Mouse (Mus musculus): ENCODE results near the gene Cdh24.

Gene Cdh24

GRCm38 (mm10) chr14:54641305-54641969 lies at the start of gene Cdh24:
Gene Cdh24 (minus strand): TSS chr14:54641364.
- no peak for TF ChIP-seq GATA4 (IDR thresholded peaks at IDR 0.05; ENCODE audit: insufficient replicate concordance, low read length)

DNA sequence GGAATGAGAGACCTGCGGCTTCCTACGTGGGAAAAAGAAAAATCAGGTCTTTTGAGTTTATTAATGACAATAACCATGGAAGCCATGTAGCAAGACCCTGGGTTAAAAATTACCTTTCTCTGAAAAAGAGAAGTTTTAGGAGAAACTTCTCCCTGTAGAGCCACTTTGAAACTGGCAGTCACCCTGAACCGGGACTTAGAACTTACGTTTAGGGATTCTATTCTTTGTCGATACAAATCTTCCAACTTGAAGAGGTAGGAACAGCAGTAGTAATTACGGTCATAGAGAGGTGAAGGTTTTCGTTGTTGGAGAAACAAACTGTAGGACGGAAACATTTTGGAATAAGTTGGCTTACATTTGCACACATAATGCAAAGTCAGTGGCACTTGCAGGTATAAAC lies 46.1 kb upstream of the Cdh24 start:
- no peak for TF ChIP-seq GATA4 (IDR thresholded peaks at IDR 0.05; ENCODE audit: insufficient replicate concordance, low read length)

- TF ChIP-seq GATA4 (IDR thresholded peaks at IDR 0.05; ENCODE audit: insufficient replicate concordance, low read length): no peak
These were observed 45.5 kb upstream of the Cdh24 start, which contains the start of gene Acin1 for GRCm38 (mm10) chr14:54686522-54687143. Gene Acin1 (minus strand): TSS chr14:54686931.

GRCm38 (mm10) chr14:54686063-54686521 lies 44.9 kb upstream of the Cdh24 start, which contains the start of gene 1700123O20Rik:
Gene 1700123O20Rik (plus strand): TSS chr14:54686216.
- TF ChIP-seq GATA4 (IDR thresholded peaks at IDR 0.05; ENCODE audit: insufficient replicate concordance, low read length): peak; percentile 77; the same call in 1 of the 2 replicates

GRCm38 (mm10) chr14:54685471-54685870 lies 44.3 kb upstream of the Cdh24 start:
- no peak for TF ChIP-seq GATA4 (IDR thresholded peaks at IDR 0.05; ENCODE audit: insufficient replicate concordance, low read length)

- TF ChIP-seq GATA4 (IDR thresholded peaks at IDR 0.05; ENCODE audit: insufficient replicate concordance, low read length): no peak
These were observed 41.2 kb upstream of the Cdh24 start for GRCm38 (mm10) chr14:54682396-54682795.

DNA sequence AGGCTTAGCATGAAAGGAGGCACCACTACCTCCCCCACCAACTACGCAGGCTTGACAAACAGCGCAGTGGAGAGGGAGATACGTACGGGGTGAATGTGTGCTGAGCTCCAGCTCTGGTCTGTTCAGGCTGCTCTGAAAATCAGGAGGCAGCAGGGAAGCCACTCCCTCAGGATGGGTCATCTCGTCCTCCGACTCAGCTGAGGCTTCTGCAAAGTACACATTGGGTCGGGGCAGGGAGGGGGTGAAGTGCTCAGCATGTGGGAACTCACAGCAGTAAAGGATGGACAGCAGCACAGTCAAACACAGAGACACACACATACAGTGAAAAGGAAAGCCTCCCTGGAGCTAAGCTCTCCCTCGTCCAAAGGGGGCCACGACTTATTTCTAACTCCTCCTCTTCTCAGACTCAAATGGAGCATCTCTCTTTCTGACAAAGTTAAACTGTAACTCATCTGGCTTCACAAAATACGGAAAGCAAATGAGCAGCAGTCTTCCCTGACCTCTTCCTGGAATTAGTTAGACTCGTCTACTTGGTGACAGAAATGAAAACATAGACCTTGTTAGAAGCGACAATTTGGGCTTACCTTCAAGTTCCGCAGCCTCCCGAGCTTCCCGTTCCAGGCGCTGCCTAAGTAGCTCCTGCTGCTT lies 37.6 kb upstream of the Cdh24 start:
- TF ChIP-seq GATA4 (IDR thresholded peaks at IDR 0.05; ENCODE audit: insufficient replicate concordance, low read length): no peak

DNA sequence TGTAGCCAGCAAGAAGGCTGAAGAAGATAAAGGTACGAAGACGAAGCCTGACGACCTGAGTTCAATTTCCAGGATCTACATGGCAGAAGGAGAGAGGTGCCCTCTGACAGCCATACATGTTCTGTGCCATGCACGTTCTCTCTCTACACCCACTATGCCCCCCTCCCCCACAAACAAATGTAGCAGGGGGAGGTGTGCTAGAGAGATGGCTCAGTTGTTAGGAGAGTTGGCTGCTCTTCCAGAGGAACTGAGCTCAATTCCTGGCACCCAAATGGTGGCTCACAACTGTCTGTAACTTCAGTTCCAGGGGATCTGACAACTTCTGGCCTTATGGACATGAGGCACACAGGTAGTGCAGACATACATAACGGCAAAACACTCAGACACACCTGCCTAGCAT lies 35.1 kb upstream of the Cdh24 start:
- TF ChIP-seq GATA4 (IDR thresholded peaks at IDR 0.05; ENCODE audit: insufficient replicate concordance, low read length): no peak

GRCm38 (mm10) chr14:54674317-54674716 lies 33.2 kb upstream of the Cdh24 start:
- TF ChIP-seq GATA4 (IDR thresholded peaks at IDR 0.05; ENCODE audit: insufficient replicate concordance, low read length): no peak

DNA sequence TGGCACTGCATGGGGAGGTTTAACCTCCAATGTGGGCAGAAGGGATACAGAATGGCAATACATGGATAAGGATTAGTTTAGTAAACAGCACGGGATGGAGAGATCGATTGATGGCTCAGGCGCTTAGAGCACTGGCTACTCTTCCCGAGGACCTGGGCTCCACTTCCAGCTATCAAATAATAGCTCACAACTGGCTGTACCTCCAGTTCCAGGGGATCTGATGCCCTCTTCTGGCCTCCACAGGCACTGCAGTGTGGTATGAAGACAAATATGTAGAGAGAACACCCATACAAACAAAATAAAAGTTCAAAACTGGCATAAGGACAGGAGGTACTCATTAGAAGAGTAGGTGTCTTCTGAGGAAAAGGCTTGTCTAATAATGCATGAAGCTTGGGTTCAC lies 28.2 kb upstream of the Cdh24 start:
- no peak for TF ChIP-seq GATA4 (IDR thresholded peaks at IDR 0.05; ENCODE audit: insufficient replicate concordance, low read length)

GRCm38 (mm10) chr14:54664477-54665222 lies 23.5 kb upstream of the Cdh24 start:
- TF ChIP-seq GATA4 (IDR thresholded peaks at IDR 0.05; ENCODE audit: insufficient replicate concordance, low read length): no peak

- no peak for TF ChIP-seq GATA4 (IDR thresholded peaks at IDR 0.05; ENCODE audit: insufficient replicate concordance, low read length)
These were observed 18.8 kb upstream of the Cdh24 start for GRCm38 (mm10) chr14:54660009-54660408.

GRCm38 (mm10) chr14:54653496-54653895 lies 12.3 kb upstream of the Cdh24 start:
- TF ChIP-seq GATA4 (IDR thresholded peaks at IDR 0.05; ENCODE audit: insufficient replicate concordance, low read length): no peak; the same call in 1 of the 2 replicates

- TF ChIP-seq GATA4 (IDR thresholded peaks at IDR 0.05; ENCODE audit: insufficient replicate concordance, low read length): no peak
These were observed 11.6 kb upstream of the Cdh24 start for GRCm38 (mm10) chr14:54652787-54653186.

GRCm38 (mm10) chr14:54651556-54651955 lies 10.4 kb upstream of the Cdh24 start:
- TF ChIP-seq GATA4 (IDR thresholded peaks at IDR 0.05; ENCODE audit: insufficient replicate concordance, low read length): no peak

All from liver, adult (tissue).